Mouse (Mus musculus) hindbrain, embryonic 14.5 days (tissue): ENCODE measurements around the gene Uvrag. TPM values are rescaled to one million over a fixed set of nuclear protein-coding genes. Genes with fewer than 3 reads are reported as not detected.

Experiments used
- ATAC-seq: fragments of 200-750 bp; cut with Nextera tagmentation; 2 replicates; pipeline ENCODE4 v1.8.0; 2017; ENCODE audit warnings: moderate number of reproducible peaks, mild to moderate bottlenecking, moderate TSS enrichment, moderate library complexity; ENCODE audit not compliant: low FRiP score
- DNase-seq: peaks from one replicate; pipeline ENCODE4 v3.0.0-alpha.2; 2015; ENCODE audit warnings: low spot score
- H3K27ac ChIP-seq: fragments of 300-500 bp; sonication (generic); 2 replicates; pipeline ENCODE4 v1.5.1; 2014; ENCODE audit warnings: mild to moderate bottlenecking, moderate library complexity
- H3K27me3 ChIP-seq: fragments of 300-500 bp; sonication (generic); 2 replicates; pipeline ENCODE4 v1.6.1; 2014; ENCODE audit warnings: mild to moderate bottlenecking, low read length, mixed read lengths; ENCODE audit not compliant: control insufficient read depth, insufficient read depth
- H3K36me3 ChIP-seq: fragments of 300-500 bp; sonication (generic); replicated peaks from 2 replicates; pipeline ENCODE4 v1.6.1; 2014; ENCODE audit not compliant: control insufficient read depth, insufficient read depth
- H3K4me1 ChIP-seq: fragments of 300-500 bp; sonication (generic); replicated peaks from 2 replicates; pipeline ENCODE4 v1.6.1; 2014; ENCODE audit warnings: antibody characterized with exemption, low read length, mixed read lengths; ENCODE audit not compliant: control insufficient read depth, insufficient read depth
- H3K4me2 ChIP-seq: fragments of 300-500 bp; sonication (generic); replicated peaks from 2 replicates; pipeline ENCODE4 v1.6.1; 2014; ENCODE audit warnings: mild to moderate bottlenecking, moderate library complexity
- H3K4me3 ChIP-seq: fragments of 300-500 bp; sonication (generic); replicated peaks from 2 replicates; pipeline ENCODE4 v1.5.1; 2014; ENCODE audit warnings: mild to moderate bottlenecking, low read length
- H3K9ac ChIP-seq: fragments of 300-500 bp; sonication (generic); 2 replicates; pipeline ENCODE4 v1.6.1; 2014
- H3K9me3 ChIP-seq: fragments of 300-500 bp; sonication (generic); 2 replicates; pipeline ENCODE4 v1.6.1; 2016; ENCODE audit warnings: low read length; ENCODE audit not compliant: control insufficient read depth
- WGBS: fragments of 180-500 bp; shearing (Covaris S2); extraction: QIAGEN DNeasy Blood & Tissue Kit; methylation state at CpG from one replicate; pipeline ENCODE4 v1.1.7; 2014; 5-methylcytosine and 5-hydroxymethylcytosine counted together
- polyA plus RNA-seq: library from polyadenylated mRNA; unstranded; fragments of >200 nt; fragmentation: Nextera tagmentation; extraction: Ambion mirVana; gene quantifications from 2 replicates; pipeline ENCODE4 v1.2.1, GENCODE M21; 2014

Gene Uvrag
- polyA plus RNA-seq, 1 experiment from 2014 or later, result 18.0 TPM

DNA sequence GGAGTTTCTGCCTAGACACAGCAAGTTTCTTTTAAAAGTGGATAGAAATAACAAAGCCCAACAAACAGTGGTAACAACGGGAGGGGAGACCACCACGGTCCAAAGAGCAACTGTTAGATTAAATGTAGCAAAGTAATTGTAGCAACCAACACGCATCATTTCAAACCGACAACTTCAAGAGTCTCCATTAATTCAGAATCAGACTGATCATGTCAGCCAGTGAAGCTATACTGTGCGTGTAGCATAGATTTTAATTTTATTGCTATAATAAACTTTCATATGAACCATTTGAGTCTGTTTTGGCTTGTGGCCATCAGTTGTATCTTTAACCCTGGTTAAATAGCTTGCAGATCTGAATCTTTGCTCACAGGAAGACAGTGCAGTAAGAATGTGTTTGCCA lies 107.1 kb downstream of the Uvrag start:
- Histone ChIP-seq H3K9ac (no peak overlapping the region), H3K4me2 (no peak overlapping the region), H3K4me3 (no peak overlapping the region), H3K4me1 (no peaks in the 10 kb centered on the region), H3K27me3 (no peaks in the 10 kb centered on the region), H3K9me3 (no peaks in the 10 kb centered on the region), H3K36me3 (no peaks in the 10 kb centered on the region), H3K27ac (no peak overlapping the region)
- DNase-seq, result no peak
- WGBS, result 87% methylated on average over 5 of the region's 5 CpGs
- no peak for ATAC-seq

DNA sequence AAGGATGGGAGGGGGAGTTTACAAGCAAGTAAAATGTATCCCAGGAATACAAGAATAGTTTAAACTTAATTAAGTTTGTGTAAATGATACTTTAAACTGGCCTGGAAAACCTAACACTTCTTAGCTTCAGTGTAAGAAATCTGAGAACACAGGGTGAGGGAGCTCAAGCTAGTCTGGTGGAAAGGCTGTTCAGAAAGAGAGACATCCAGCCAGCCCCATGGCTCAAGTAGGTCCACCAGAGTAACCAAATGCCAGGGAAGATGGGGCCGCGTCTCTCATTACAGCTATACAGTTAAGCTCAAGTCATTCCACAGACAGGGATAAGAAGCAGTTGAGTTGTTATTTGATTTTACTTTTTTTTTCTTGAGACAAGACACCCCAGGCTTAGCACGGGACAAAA lies 107.6 kb downstream of the Uvrag start:
- no peak overlapping the region for H3K4me2 ChIP-seq
- no peaks in the 10 kb centered on the region for H3K36me3 ChIP-seq
- H3K27me3 ChIP-seq, result no peaks in the 10 kb centered on the region
- DNase-seq (no peak), ATAC-seq (no peak)
- no peak overlapping the region for H3K27ac ChIP-seq
- H3K4me3 ChIP-seq, result no peak overlapping the region
- no peak overlapping the region for H3K9ac ChIP-seq
- WGBS, result 94% methylated on average over 3 of the region's 3 CpGs
- H3K9me3 ChIP-seq, result no peaks in the 10 kb centered on the region
- no peaks in the 10 kb centered on the region for H3K4me1 ChIP-seq

DNA sequence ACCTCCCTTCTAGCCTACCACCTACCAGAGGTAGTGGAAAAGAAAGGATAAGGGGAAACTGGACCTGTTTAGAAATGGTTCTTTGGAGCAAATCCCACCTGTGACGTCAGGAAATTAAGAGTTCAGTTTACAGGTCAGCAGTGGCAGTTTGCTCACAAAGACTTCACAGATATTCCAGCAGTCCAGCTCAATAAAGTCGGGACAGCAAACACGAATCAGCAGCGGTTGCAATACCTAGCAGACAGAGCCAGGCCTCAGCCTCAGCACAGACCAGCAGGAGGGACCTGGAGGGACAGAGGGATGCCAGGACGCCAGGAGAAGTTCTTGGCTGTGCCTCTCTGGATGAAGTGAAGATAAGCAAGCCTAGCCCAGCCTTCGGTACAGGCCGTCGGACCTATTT lies 108.9 kb downstream of the Uvrag start:
- no peaks in the 10 kb centered on the region for H3K27me3 ChIP-seq
- DNase-seq (no peak), ATAC-seq (no peak)
- no peak overlapping the region for H3K4me2 ChIP-seq
- 95% methylated on average over 8 of the region's 8 CpGs for WGBS
- no peaks in the 10 kb centered on the region for H3K36me3 ChIP-seq
- H3K4me3 ChIP-seq, result no peak overlapping the region
- H3K9me3 ChIP-seq, result no peaks in the 10 kb centered on the region
- no peak overlapping the region for H3K27ac ChIP-seq
- no peak overlapping the region for H3K9ac ChIP-seq
- H3K4me1 ChIP-seq, result no peaks in the 10 kb centered on the region

DNA sequence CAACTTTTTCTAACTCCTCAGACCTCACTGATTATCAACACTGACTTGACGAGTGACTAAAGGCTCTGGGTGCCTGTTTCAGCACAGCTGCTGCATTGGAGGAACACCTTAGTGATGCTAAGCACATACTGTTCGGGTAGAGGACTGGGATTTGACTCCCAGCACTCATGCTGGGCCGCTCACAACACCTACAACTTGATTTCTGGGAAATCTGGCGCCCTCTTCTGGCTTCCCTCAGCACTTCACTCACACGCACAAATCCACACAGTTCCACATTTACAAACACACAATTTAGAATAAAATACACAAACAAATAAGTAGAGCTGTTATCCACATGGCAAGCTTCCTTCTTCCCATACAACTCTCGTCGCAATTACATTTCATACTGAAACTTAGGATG lies 112.8 kb downstream of the Uvrag start:
- H3K27me3 ChIP-seq, result no peaks in the 10 kb centered on the region
- H3K4me3 ChIP-seq, result no peak overlapping the region
- WGBS, result 86% methylated on average over 7 of the region's 7 CpGs
- DNase-seq (no peak), ATAC-seq (no peak)
- no peaks in the 10 kb centered on the region for H3K36me3 ChIP-seq
- no peaks in the 10 kb centered on the region for H3K9me3 ChIP-seq
- no peak overlapping the region for H3K9ac ChIP-seq
- H3K27ac ChIP-seq, result no peak overlapping the region
- no peak overlapping the region for H3K4me2 ChIP-seq
- H3K4me1 ChIP-seq, result no peaks in the 10 kb centered on the region

DNA sequence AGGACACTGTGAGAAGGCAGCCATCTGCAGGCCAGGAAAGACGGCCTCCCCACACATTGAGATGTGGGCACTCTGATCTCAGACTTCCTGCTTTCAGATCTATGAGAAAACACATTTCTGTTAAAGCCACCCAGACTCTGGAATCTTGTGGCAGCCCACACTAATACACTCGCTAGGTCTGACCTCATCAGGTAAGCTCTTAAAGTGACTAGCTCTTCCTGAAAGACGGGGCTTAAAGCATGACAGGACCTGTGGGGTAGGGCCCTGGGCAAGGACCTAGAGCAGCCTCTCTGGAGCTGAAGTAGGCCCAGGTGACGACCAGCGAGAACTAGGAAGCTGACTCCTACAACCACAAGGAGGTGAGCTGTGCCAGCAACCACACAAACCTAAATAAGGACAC lies 113.8 kb downstream of the Uvrag start:
- no peak for ATAC-seq
- H3K4me1 ChIP-seq, result no peaks in the 10 kb centered on the region
- H3K9ac ChIP-seq, result no peak overlapping the region
- H3K36me3 ChIP-seq, result no peaks in the 10 kb centered on the region
- no peak overlapping the region for H3K4me2 ChIP-seq
- no peak overlapping the region for H3K4me3 ChIP-seq
- no peak overlapping the region for H3K27ac ChIP-seq
- H3K27me3 ChIP-seq, result no peaks in the 10 kb centered on the region
- 90% methylated on average over 5 of the region's 5 CpGs for WGBS
- DNase-seq, result no peak
- no peaks in the 10 kb centered on the region for H3K9me3 ChIP-seq

DNA sequence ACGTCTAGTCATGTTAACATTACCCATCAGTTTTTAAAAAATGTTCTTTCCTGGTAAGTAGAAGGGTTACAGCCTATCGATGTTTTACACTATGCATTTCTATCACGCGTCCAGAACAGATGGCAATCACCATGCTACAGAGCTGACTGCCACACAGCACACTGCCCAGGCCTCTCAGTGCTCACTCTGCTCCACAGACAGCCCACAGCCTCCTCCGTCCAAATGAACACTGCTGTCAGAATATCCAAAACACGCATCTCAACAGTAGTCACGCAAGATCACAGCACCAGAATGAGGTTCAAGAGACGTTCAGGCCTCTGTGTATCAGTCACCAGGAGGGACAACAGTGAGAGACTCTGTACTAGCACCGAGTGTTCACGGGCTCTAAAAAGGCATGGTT lies 115.0 kb downstream of the Uvrag start:
- no peak overlapping the region for H3K4me2 ChIP-seq
- H3K4me1 ChIP-seq, result no peaks in the 10 kb centered on the region
- H3K9me3 ChIP-seq, result no peaks in the 10 kb centered on the region
- no peak for ATAC-seq
- no peak overlapping the region for H3K27ac ChIP-seq
- 91% methylated on average over 10 of the region's 10 CpGs for WGBS
- H3K36me3 ChIP-seq, result no peaks in the 10 kb centered on the region
- no peak overlapping the region for H3K4me3 ChIP-seq
- H3K9ac ChIP-seq, result no peak overlapping the region
- no peak for DNase-seq
- H3K27me3 ChIP-seq, result no peaks in the 10 kb centered on the region

DNA sequence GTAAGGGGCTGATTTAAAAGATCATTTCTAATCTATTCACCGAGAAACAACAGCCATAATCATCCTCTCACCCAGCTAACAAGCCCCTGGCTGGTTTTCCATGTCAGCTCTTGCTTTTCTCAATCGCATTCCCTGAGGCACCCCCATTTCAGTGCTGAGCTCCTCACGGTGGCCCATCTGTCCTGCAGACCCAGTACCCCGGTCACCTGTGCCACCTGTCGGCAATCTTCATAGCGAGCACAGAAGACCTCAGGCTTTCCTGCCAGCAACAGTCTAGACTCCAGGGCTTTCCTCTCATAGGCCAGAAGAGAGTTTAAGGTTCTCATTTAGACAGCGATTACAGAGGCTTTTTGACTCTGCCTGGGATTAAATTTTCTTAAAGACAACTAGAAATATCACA lies 115.7 kb downstream of the Uvrag start:
- Histone ChIP-seq H3K4me1 (peaks cover 2% of the 10 kb centered on the region; the same call in 1 of the 2 replicates), H3K4me3 (no peak overlapping the region), H3K27me3 (no peaks in the 10 kb centered on the region), H3K36me3 (no peaks in the 10 kb centered on the region), H3K27ac (no peak overlapping the region), H3K9me3 (no peaks in the 10 kb centered on the region), H3K9ac (no peak overlapping the region), H3K4me2 (no peak overlapping the region)
- ATAC-seq, result no peak
- 86% methylated on average over 7 of the region's 7 CpGs for WGBS
- no peak for DNase-seq

DNA sequence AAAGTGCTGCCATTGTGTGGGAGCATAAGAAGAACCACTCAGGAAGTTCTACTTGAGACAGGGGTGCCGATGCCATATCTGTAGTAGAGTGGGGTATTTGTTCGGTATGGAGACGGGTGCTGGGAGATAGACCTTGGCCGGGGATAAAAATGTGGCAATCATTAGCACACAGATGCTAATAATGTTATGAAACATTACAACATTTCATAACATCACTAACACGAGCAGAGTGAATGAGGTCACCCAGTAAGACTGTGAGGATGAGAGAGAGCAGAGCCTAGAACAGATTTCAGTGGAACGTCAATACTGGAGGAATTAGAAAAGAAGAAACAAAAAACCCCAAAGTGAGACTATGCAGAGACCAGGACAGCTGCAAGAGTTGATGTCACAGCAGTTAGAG lies 116.2 kb downstream of the Uvrag start:
- H3K4me1 ChIP-seq, result peaks cover 6% of the 10 kb centered on the region; the same call in 1 of the 2 replicates
- no peak overlapping the region for H3K27ac ChIP-seq
- H3K4me3 ChIP-seq, result no peak overlapping the region
- H3K9ac ChIP-seq, result no peak overlapping the region
- WGBS, result 91% methylated on average over 6 of the region's 6 CpGs
- H3K36me3 ChIP-seq, result no peaks in the 10 kb centered on the region
- H3K27me3 ChIP-seq, result no peaks in the 10 kb centered on the region
- no peak overlapping the region for H3K4me2 ChIP-seq
- ATAC-seq (no peak), DNase-seq (no peak)
- H3K9me3 ChIP-seq, result no peaks in the 10 kb centered on the region

DNA sequence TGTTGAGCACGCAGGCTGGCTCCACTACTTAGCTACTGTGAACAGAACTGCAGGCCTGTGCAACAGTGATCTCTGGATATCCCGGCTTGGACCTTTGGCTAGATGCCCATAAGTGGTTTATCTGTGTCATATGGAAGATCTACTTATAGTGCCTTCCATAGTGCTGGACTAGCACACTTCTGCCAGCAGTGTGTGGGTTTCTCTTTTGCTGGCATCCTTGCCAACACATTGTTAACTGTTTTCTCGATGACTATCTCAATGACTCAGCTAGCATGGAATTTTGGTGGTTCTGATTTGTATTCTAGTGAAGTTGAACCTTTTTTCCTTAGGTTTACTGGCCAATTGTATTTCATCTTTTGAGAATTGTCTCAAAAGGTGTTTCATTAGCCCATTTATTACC lies 117.0 kb downstream of the Uvrag start:
- H3K4me3 ChIP-seq, result no peak overlapping the region
- no peak for ATAC-seq

DNA sequence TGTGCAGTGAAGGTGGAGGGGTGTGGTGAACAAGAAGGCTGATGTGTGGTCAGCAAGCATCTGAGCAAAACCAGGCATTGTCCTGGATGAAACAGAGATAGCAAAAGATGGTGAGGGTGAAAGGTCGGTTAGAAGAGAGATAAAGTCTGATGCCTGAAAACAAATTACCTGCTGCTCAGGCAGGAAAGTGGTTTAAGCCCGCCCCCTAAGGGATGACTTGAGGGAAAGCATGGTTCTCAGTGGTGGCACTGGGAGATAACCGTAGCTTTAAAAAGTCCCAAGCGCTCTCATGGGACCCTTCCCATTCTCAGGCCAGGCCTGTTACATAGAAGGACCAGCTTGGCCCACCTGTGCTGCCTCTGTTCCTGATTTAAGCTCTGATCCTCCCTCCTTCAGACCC lies 119.7 kb downstream of the Uvrag start:
- Histone ChIP-seq H3K36me3 (no peaks in the 10 kb centered on the region), H3K4me2 (no peak overlapping the region), H3K4me3 (no peak overlapping the region), H3K27me3 (no peaks in the 10 kb centered on the region), H3K27ac (no peak overlapping the region), H3K9ac (no peak overlapping the region), H3K4me1 (peaks cover 6% of the 10 kb centered on the region; the same call in 1 of the 2 replicates), H3K9me3 (no peaks in the 10 kb centered on the region)
- ATAC-seq, result no peak
- 59% methylated on average over 4 of the region's 4 CpGs for WGBS
- no peak for DNase-seq

More for the DNA sequence above, 117.0 kb downstream of the Uvrag start:
- no peaks in the 10 kb centered on the region for H3K27me3 ChIP-seq
- peaks cover 6% of the 10 kb centered on the region; the same call in 1 of the 2 replicates for H3K4me1 ChIP-seq
- 92% methylated on average over 3 of the region's 3 CpGs for WGBS
- H3K27ac ChIP-seq, result no peak overlapping the region
- no peaks in the 10 kb centered on the region for H3K36me3 ChIP-seq
- DNase-seq, result no peak
- no peak overlapping the region for H3K9ac ChIP-seq
- no peak overlapping the region for H3K4me2 ChIP-seq
- no peaks in the 10 kb centered on the region for H3K9me3 ChIP-seq
